Mouse (Mus musculus) stomach, postnatal 0 days (tissue): ENCODE measurements around the gene Strip2. TPM values are rescaled to one million over a fixed set of nuclear protein-coding genes. Genes with fewer than 3 reads are reported as not detected.

Experiments
- ATAC-seq: fragments of 200-750 bp; cut with Nextera tagmentation; 2 replicates; pipeline ENCODE4 v1.8.0; 2017; ENCODE audit not compliant: low FRiP score, low TSS enrichment
- DNase-seq: peaks from one replicate; pipeline ENCODE4 v3.0.0-alpha.2; 2016; ENCODE audit warnings: low spot score
- H3K27ac ChIP-seq: fragments of 300-500 bp; sonication (generic); replicated peaks from 2 replicates; pipeline ENCODE4 v1.5.1; 2014; ENCODE audit warnings: mild to moderate bottlenecking, control low read depth
- H3K27me3 ChIP-seq: fragments of 300-500 bp; sonication (generic); 2 replicates; pipeline ENCODE4 v1.6.1; 2014; ENCODE audit warnings: low read length; ENCODE audit not compliant: control insufficient read depth, insufficient read depth
- H3K36me3 ChIP-seq: fragments of 300-500 bp; sonication (generic); 2 replicates; pipeline ENCODE4 v1.6.1; 2014; ENCODE audit warnings: low read length, mixed read lengths; ENCODE audit not compliant: control insufficient read depth, insufficient read depth
- H3K4me1 ChIP-seq: fragments of 300-500 bp; sonication (generic); replicated peaks from 2 replicates; pipeline ENCODE4 v1.6.1; 2014; ENCODE audit warnings: antibody characterized with exemption; ENCODE audit not compliant: control insufficient read depth, insufficient read depth
- H3K4me2 ChIP-seq: fragments of 300-500 bp; sonication (generic); replicated peaks from 2 replicates; pipeline ENCODE4 v1.6.1; 2014; ENCODE audit warnings: low read depth, mild to moderate bottlenecking, control low read depth, moderate library complexity
- H3K4me3 ChIP-seq: fragments of 300-500 bp; sonication (generic); 2 replicates; pipeline ENCODE4 v1.5.1; 2014; ENCODE audit warnings: low read depth, low read length, control low read depth
- H3K9ac ChIP-seq: fragments of 300-500 bp; sonication (generic); 2 replicates; pipeline ENCODE4 v1.6.1; 2014; ENCODE audit warnings: mild to moderate bottlenecking, low read length, control low read depth, mixed read lengths
- H3K9me3 ChIP-seq: fragments of 300-500 bp; sonication (generic); 2 replicates; pipeline ENCODE4 v1.6.1; 2016; ENCODE audit warnings: low read length; ENCODE audit not compliant: control insufficient read depth
- CTCF ChIP-seq: IDR thresholded peaks from 2 replicates; pipeline ENCODE4 v1.5.1; 2016; ENCODE audit warnings: antibody characterized with exemption, low read depth, mild to moderate bottlenecking, moderate library complexity
- EP300 ChIP-seq: optimal IDR thresholded peaks from 2 replicates; pipeline ENCODE3; 2016; ENCODE audit warnings: antibody characterized with exemption
- WGBS: fragments of 180-500 bp; shearing (Covaris S2); extraction: QIAGEN DNeasy Blood & Tissue Kit; methylation state at CpG from one replicate; pipeline ENCODE4 v1.1.7; 2014; 5-methylcytosine and 5-hydroxymethylcytosine counted together
- polyA plus RNA-seq: library from polyadenylated mRNA; unstranded; fragments of >200 nt; fragmentation: Nextera tagmentation; extraction: Ambion mirVana; gene quantifications from 2 replicates; pipeline ENCODE4 v1.2.1, GENCODE M21; 2015

Strip2 gene
- polyA plus RNA-seq, 1 experiment from 2014 or later, result 0.16 TPM

DNA sequence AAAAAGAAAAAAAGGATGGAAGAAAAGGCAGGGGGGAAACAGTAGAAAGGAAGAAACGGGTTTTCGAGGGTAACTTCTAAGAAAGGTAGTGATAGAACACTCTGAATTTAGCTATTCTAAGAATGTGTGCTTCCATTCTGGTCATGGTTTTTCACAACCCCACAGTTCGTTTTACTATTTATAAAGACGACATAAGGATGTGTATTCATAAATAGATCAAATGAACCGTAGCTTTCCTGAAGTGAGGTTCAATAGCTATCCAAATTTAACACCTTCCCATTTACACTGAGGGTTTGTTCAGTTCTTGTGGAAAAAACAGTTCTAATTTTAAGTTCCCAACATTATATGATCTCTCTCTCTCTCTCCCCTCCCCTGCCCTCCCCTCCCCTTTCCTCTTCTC lies 56.5 kb downstream of the Strip2 start:
- Histone ChIP-seq H3K9ac (no peak overlapping the region), H3K4me3 (no peak overlapping the region), H3K27ac (no peak overlapping the region), H3K36me3 (no peaks in the 10 kb centered on the region), H3K9me3 (no peaks in the 10 kb centered on the region), H3K4me1 (no peaks in the 10 kb centered on the region), H3K4me2 (no peak overlapping the region), H3K27me3 (no peaks in the 10 kb centered on the region)
- WGBS, result 60% methylated on average over 5 of the region's 5 CpGs
- TF ChIP-seq CTCF (no peak), EP300 (no peak)
- ATAC-seq, result no peak
- no peak for DNase-seq

DNA sequence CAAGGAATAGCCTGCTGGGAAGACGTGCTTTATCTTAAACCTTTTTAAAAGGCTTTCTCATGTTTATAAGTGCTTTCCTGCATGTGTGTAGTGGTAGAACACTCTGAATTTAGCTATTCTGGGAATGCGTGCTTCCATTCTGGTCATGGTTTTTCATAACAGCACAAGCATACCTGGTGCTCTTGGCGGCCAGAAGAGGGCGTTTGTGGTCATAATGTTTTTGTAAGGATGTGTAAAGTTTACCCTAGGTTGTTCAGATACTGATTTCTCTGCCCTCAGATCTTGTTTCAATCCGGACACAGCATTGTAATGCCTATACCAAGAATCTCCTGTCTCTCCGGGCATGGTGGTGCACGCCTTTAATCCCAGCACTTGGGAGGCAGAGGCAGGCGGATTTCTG lies 58.0 kb downstream of the Strip2 start:
- WGBS, result 68% methylated on average over 8 of the region's 8 CpGs
- DNase-seq, result no peak
- ATAC-seq, result no peak

DNA sequence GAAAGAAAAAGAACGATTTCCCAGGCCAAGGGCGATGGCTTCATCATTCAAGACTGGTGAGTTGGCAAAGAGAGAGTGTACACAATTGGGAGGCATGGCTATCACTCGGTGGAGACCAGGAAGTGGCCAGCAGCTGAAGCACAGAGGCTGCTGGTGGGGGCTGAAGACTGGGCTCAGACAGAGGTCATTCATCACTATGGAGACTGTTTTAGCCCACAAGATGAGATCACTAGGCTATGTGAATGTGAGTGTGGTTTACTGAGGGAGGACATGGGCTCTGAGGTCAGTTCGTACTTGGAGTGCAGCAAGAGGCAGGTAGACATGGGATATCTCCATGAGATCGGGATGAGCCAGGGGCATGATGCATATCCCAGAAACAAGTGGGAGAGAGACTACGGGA lies 63.6 kb downstream of the Strip2 start:
- DNase-seq, result no peak
- Histone ChIP-seq H3K9ac (no peak overlapping the region), H3K27ac (no peak overlapping the region), H3K36me3 (no peaks in the 10 kb centered on the region), H3K9me3 (no peaks in the 10 kb centered on the region), H3K27me3 (no peaks in the 10 kb centered on the region), H3K4me1 (no peaks in the 10 kb centered on the region), H3K4me3 (no peak overlapping the region), H3K4me2 (no peak overlapping the region)
- ATAC-seq, result no peak
- WGBS, result 82% methylated on average over 6 of the region's 6 CpGs
- TF ChIP-seq EP300 (no peak), CTCF (no peak)

More for the DNA sequence above, 58.0 kb downstream of the Strip2 start:
- TF ChIP-seq CTCF, result peak; percentile 51
- TF ChIP-seq EP300, result no peak
- Histone ChIP-seq H3K4me1 (no peaks in the 10 kb centered on the region), H3K27ac (no peak overlapping the region), H3K9me3 (no peaks in the 10 kb centered on the region), H3K36me3 (no peaks in the 10 kb centered on the region), H3K27me3 (no peaks in the 10 kb centered on the region), H3K4me3 (no peak overlapping the region), H3K4me2 (no peak overlapping the region), H3K9ac (no peak overlapping the region)

DNA sequence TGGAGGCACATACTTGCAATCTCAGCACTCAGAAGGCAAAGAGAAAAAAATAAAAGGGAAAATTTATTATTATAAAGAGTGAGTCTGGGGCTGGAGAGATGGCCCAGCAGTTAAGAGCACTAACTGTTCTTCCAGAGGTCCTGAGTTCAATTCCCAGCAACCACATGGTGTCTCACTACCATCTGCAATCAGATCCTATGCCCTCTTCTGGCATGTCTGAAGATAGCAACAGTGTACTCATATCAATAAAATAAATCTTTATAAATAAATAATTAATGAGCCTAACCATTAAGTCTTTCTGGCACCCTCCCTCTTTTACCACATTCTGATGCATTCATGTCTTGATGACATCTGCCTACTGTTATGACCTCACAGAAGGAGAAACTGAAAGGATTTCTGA lies 65.0 kb downstream of the Strip2 start:
- Histone ChIP-seq H3K27me3 (no peaks in the 10 kb centered on the region), H3K4me1 (no peaks in the 10 kb centered on the region), H3K36me3 (no peaks in the 10 kb centered on the region), H3K9ac (no peak overlapping the region), H3K4me2 (no peak overlapping the region), H3K27ac (no peak overlapping the region), H3K9me3 (no peaks in the 10 kb centered on the region), H3K4me3 (no peak overlapping the region)
- DNase-seq, result no peak
- TF ChIP-seq CTCF (peak; percentile 23), EP300 (no peak)
- ATAC-seq, result no peak

DNA sequence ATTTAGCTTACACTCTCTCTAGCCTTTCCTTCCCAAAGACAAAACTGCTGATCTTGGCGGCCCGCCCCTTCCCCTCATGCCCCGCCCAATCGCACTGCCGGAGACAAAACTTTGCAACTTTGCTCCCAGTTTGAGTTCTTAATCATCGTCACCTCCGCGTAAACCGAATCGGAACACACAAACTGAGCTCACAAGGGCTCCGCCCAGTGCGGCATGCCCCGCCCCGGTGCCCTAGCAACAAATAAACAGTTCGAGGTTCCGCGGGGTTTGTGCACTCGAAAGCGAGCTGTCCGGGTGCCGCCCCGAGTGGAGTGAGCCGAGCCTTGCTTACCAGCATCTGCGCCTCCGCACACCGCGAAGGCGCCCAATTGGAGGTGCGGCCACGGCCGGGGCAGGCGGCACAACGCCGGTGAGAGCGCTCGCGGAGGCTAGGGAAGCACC lies 68.3 kb downstream of the Strip2 start:
- H3K9ac ChIP-seq, result peak overlapping the region; percentile 62
- no peaks in the 10 kb centered on the region for H3K9me3 ChIP-seq
- DNase-seq (peak; percentile 91), ATAC-seq (peak; percentile 96)
- peak overlapping the region; percentile 55 for H3K4me3 ChIP-seq
- H3K27me3 ChIP-seq, result no peaks in the 10 kb centered on the region
- WGBS, result 0% methylated on average over 37 of the region's 37 CpGs
- TF ChIP-seq EP300 (no peak), CTCF (no peak)
- no peaks in the 10 kb centered on the region for H3K4me1 ChIP-seq
- no peaks in the 10 kb centered on the region for H3K36me3 ChIP-seq
- peak overlapping the region; percentile 77 for H3K4me2 ChIP-seq
- peak overlapping the region; percentile 67; the same call in 1 of the 2 replicates for H3K27ac ChIP-seq

DNA sequence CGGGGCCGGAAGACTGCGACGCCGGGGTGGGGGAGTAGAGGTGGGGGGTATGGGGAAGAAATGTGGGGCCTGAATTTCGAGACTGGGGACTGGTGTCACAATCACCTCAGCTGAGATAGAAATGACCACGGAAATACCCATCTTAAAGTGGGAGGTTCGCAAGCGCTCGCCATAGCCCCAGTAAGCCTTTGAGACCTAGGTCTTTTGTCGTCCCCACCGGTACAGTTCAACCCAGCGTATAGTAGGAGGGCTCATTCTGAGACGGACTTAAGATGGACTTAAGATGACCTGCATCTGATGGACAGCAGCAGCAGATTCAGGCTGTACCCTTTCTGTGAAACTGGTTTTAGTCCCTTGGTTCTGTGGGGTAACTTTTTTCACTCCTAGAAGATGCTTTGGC lies 68.7 kb downstream of the Strip2 start:
- Histone ChIP-seq H3K4me3 (peak overlapping the region; percentile 55), H3K4me1 (no peaks in the 10 kb centered on the region), H3K36me3 (no peaks in the 10 kb centered on the region), H3K27me3 (no peaks in the 10 kb centered on the region), H3K9ac (peak overlapping the region; percentile 62), H3K9me3 (no peaks in the 10 kb centered on the region), H3K4me2 (peak overlapping the region; percentile 77), H3K27ac (peak overlapping the region; percentile 67; the same call in 1 of the 2 replicates)
- DNase-seq (no peak), ATAC-seq (0 out of 2 replicates have a peak, but pooled peaks have one; percentile 11)
- TF ChIP-seq EP300 (no peak), CTCF (no peak)
- under 1% methylated on average over 14 of the region's 14 CpGs for WGBS
